Mouse (Mus musculus) midbrain, embryonic 10.5 days (tissue): ENCODE data around the gene Pxk. TPM values are rescaled to one million over a fixed set of nuclear protein-coding genes. Genes with fewer than 3 reads are reported as not detected.

Source experiments
- DNase-seq: peaks from one replicate; pipeline ENCODE4 v3.0.0-alpha.2; 2017; ENCODE audit warnings: low spot score
- H3K27ac ChIP-seq: fragments of 300-500 bp; sonication (generic); replicated peaks from 2 replicates; pipeline ENCODE4 v1.5.1; 2016; ENCODE audit warnings: mild to moderate bottlenecking
- H3K27me3 ChIP-seq: fragments of 300-500 bp; sonication (generic); 2 replicates; pipeline ENCODE4 v1.6.1; 2016; ENCODE audit warnings: low read depth, mild to moderate bottlenecking; ENCODE audit not compliant: poor library complexity, severe bottlenecking
- H3K36me3 ChIP-seq: fragments of 300-500 bp; sonication (generic); 2 replicates; pipeline ENCODE4 v1.6.1; 2016; ENCODE audit warnings: mild to moderate bottlenecking, moderate library complexity
- H3K4me1 ChIP-seq: fragments of 300-500 bp; sonication (generic); 2 replicates; pipeline ENCODE4 v1.6.1; 2016
- H3K4me3 ChIP-seq: fragments of 300-500 bp; sonication (generic); 2 replicates; pipeline ENCODE4 v1.5.1; 2016; ENCODE audit warnings: mild to moderate bottlenecking, moderate library complexity
- H3K9me3 ChIP-seq: fragments of 300-500 bp; sonication (generic); replicated peaks from 2 replicates; pipeline ENCODE4 v1.6.1; 2016; ENCODE audit warnings: mild to moderate bottlenecking
- WGBS: fragments of 180-500 bp; shearing (Covaris S2); methylation state at CpG from one replicate; pipeline ENCODE4 v1.1.7; 2016; 5-methylcytosine and 5-hydroxymethylcytosine counted together
- polyA plus RNA-seq: library from polyadenylated mRNA; unstranded; fragments of >200 nt; fragmentation: Nextera tagmentation; extraction: Ambion mirVana; gene quantifications from 2 replicates; pipeline ENCODE4 v1.2.1, GENCODE M21; 2016

Gene Pxk
- polyA plus RNA-seq = 14.7 and 17.8 TPM in 2 replicates

GRCm38 (mm10) chr14:8097978-8098686, at the start of gene Pxk:
Pxk (plus strand) TSS chr14:8098211.
- H3K9me3 ChIP-seq = no peaks in the 10 kb centered on the region
- H3K4me1 ChIP-seq = peaks cover 12% of the 10 kb centered on the region
- peak; percentile 95 for DNase-seq
- H3K36me3 ChIP-seq = no peaks in the 10 kb centered on the region
- H3K27me3 ChIP-seq = peaks cover 5% of the 10 kb centered on the region; the same call in 1 of the 2 replicates
- under 1% methylated on average over 89 of the region's 89 CpGs for WGBS
- peak within 1 kb of the TSS; percentile 85 for H3K4me3 ChIP-seq
- peak within 1 kb of the TSS; percentile 84 for H3K27ac ChIP-seq

GRCm38 (mm10) chr14:8049334-8049733, 48.7 kb upstream of the Pxk start:
- peaks cover 33% of the 10 kb centered on the region for H3K36me3 ChIP-seq
- H3K9me3 ChIP-seq = no peaks in the 10 kb centered on the region
- no peaks in the 10 kb centered on the region for H3K27me3 ChIP-seq
- 93% methylated on average over 10 of the region's 10 CpGs for WGBS
- peaks cover 5% of the 10 kb centered on the region for H3K4me1 ChIP-seq
- no peak for DNase-seq
- no peak overlapping the region for H3K4me3 ChIP-seq
- H3K27ac ChIP-seq = no peak overlapping the region

DNA sequence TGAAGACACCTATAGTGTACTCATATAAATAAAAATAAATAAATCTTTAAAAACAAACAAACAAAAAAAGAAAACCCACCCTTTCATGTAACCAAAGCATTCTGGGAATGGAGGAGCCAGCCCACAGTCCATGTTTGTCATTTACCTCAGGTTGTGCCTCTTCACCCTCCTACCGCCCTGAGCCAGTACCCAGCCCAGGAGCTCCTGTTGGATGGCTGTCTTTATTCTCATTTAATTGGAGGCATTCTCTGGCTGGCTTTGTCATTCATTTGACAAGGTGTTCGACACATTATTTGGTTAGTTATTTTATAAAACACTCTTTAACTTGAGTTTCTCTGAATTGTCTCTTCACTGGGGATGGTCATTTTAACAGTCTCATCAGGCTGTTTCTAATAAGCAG, 46.1 kb upstream of the Pxk start:
- Histone ChIP-seq H3K27ac (no peak overlapping the region), H3K4me3 (no peak overlapping the region), H3K4me1 (peaks cover 11% of the 10 kb centered on the region), H3K9me3 (no peaks in the 10 kb centered on the region), H3K27me3 (no peaks in the 10 kb centered on the region), H3K36me3 (peaks cover 31% of the 10 kb centered on the region)
- WGBS = 87% methylated on average over 2 of the region's 2 CpGs
- DNase-seq = no peak

DNA sequence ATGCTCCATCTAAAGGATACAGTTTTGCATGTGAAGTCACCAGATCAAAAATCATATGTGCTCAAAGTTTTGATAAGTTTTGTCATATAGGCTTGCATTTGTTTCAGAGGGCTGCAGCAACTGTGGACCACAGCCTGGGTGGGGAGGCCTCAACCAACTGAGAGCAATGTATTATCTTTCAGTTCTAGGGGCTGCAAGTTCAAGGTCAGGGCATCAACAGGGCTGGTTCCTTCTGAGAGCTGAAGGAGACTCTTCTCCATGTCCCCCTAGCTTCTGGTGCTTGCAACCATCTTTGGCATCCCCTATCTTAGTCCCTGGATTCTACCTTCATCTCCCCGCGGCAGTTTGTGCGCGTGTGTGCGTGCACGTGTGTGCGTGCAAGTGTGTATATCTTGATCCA, 45.4 kb upstream of the Pxk start:
- H3K36me3 ChIP-seq = peaks cover 26% of the 10 kb centered on the region
- peaks cover 11% of the 10 kb centered on the region for H3K4me1 ChIP-seq
- no peaks in the 10 kb centered on the region for H3K9me3 ChIP-seq
- 97% methylated on average over 7 of the region's 7 CpGs for WGBS
- H3K4me3 ChIP-seq = no peak overlapping the region
- DNase-seq = no peak
- H3K27me3 ChIP-seq = no peaks in the 10 kb centered on the region
- H3K27ac ChIP-seq = no peak overlapping the region

GRCm38 (mm10) chr14:8054310-8055102, 43.5 kb upstream of the Pxk start:
- Histone ChIP-seq H3K36me3 (peaks cover 21% of the 10 kb centered on the region), H3K4me3 (no peak overlapping the region), H3K4me1 (peaks cover 11% of the 10 kb centered on the region), H3K9me3 (no peaks in the 10 kb centered on the region), H3K27me3 (no peaks in the 10 kb centered on the region), H3K27ac (peak overlapping the region; percentile 64)
- no peak for DNase-seq
- WGBS = 22% methylated on average over 17 of the region's 17 CpGs

- Histone ChIP-seq H3K27ac (no peak overlapping the region), H3K4me3 (no peak overlapping the region), H3K4me1 (peaks cover 11% of the 10 kb centered on the region), H3K36me3 (peaks cover 13% of the 10 kb centered on the region; the same call in 1 of the 2 replicates), H3K27me3 (no peaks in the 10 kb centered on the region), H3K9me3 (no peaks in the 10 kb centered on the region)
- 89% methylated on average over 5 of the region's 5 CpGs for WGBS
- DNase-seq = no peak
These were observed 41.9 kb upstream of the Pxk start for GRCm38 (mm10) chr14:8056076-8056475.

- H3K36me3 ChIP-seq = peaks cover 3% of the 10 kb centered on the region; the same call in 1 of the 2 replicates
- 90% methylated on average over 7 of the region's 7 CpGs for WGBS
- H3K27ac ChIP-seq = no peak overlapping the region
- DNase-seq = no peak
- no peaks in the 10 kb centered on the region for H3K27me3 ChIP-seq
- no peak overlapping the region for H3K4me3 ChIP-seq
- no peaks in the 10 kb centered on the region for H3K9me3 ChIP-seq
- H3K4me1 ChIP-seq = peaks cover 21% of the 10 kb centered on the region
These were observed 38.1 kb upstream of the Pxk start for GRCm38 (mm10) chr14:8059938-8060337.

- Histone ChIP-seq H3K36me3 (no peaks in the 10 kb centered on the region), H3K4me3 (no peak overlapping the region), H3K4me1 (peaks cover 21% of the 10 kb centered on the region), H3K27me3 (no peaks in the 10 kb centered on the region), H3K27ac (peak overlapping the region; percentile 70), H3K9me3 (no peaks in the 10 kb centered on the region)
- WGBS = 40% methylated on average over 3 of the region's 3 CpGs
- peak; percentile 28 for DNase-seq
These were observed 35.9 kb upstream of the Pxk start for GRCm38 (mm10) chr14:8062076-8062475.

- Histone ChIP-seq H3K4me1 (peaks cover 21% of the 10 kb centered on the region), H3K9me3 (no peaks in the 10 kb centered on the region), H3K27me3 (no peaks in the 10 kb centered on the region), H3K27ac (peak overlapping the region; percentile 70), H3K4me3 (no peak overlapping the region), H3K36me3 (no peaks in the 10 kb centered on the region)
- 73% methylated on average over 3 of the region's 3 CpGs for WGBS
- no peak for DNase-seq
These were observed 35.3 kb upstream of the Pxk start for GRCm38 (mm10) chr14:8062537-8063301.

GRCm38 (mm10) chr14:8063835-8064785, 33.9 kb upstream of the Pxk start:
- Histone ChIP-seq H3K27ac (peak overlapping the region; percentile 70), H3K36me3 (no peaks in the 10 kb centered on the region), H3K4me3 (no peak overlapping the region), H3K4me1 (peaks cover 21% of the 10 kb centered on the region), H3K27me3 (no peaks in the 10 kb centered on the region), H3K9me3 (no peaks in the 10 kb centered on the region)
- 89% methylated on average over 8 of the region's 8 CpGs for WGBS
- no peak for DNase-seq

GRCm38 (mm10) chr14:8080165-8080679, 17.8 kb upstream of the Pxk start, which contains the start of gene Rpp14:
Rpp14 (plus strand) TSS chr14:8080367.
- Histone ChIP-seq H3K36me3 (peaks cover 16% of the 10 kb centered on the region), H3K27ac (peak within 1 kb of the TSS; percentile 95), H3K4me3 (peak within 1 kb of the TSS; percentile 79), H3K27me3 (no peaks in the 10 kb centered on the region), H3K9me3 (no peaks in the 10 kb centered on the region), H3K4me1 (peaks cover 18% of the 10 kb centered on the region)
- under 1% methylated on average over 47 of the region's 47 CpGs for WGBS
- peak; percentile 93 for DNase-seq
